Mouse (Mus musculus) limb, embryonic 12.5 days (tissue): ENCODE results near the gene Uqcr11. TPM values are rescaled to one million over a fixed set of nuclear protein-coding genes. Genes with fewer than 3 reads are reported as not detected.

Experiments used
- ATAC-seq: fragments of 200-750 bp; cut with Nextera tagmentation; 2 replicates; pipeline ENCODE4 v1.8.0; 2017; ENCODE audit warnings: low read depth, moderate TSS enrichment; ENCODE audit not compliant: insufficient number of reproducible peaks, insufficient read depth, low FRiP score, low TSS enrichment
- H3K27ac ChIP-seq: fragments of 300-500 bp; sonication (generic); 2 replicates; pipeline ENCODE4 v1.5.1; 2016; ENCODE audit warnings: mild to moderate bottlenecking, moderate library complexity
- H3K27me3 ChIP-seq: fragments of 300-500 bp; sonication (generic); 2 replicates; pipeline ENCODE4 v1.6.1; 2016; ENCODE audit warnings: mild to moderate bottlenecking, moderate library complexity
- H3K36me3 ChIP-seq: fragments of 300-500 bp; sonication (generic); 2 replicates; pipeline ENCODE4 v1.6.1; 2016; ENCODE audit warnings: mild to moderate bottlenecking, moderate library complexity
- H3K4me1 ChIP-seq: fragments of 300-500 bp; sonication (generic); replicated peaks from 2 replicates; pipeline ENCODE4 v1.6.1; 2016
- H3K4me2 ChIP-seq: fragments of 300-500 bp; sonication (generic); 2 replicates; pipeline ENCODE4 v1.6.1; 2016; ENCODE audit warnings: mild to moderate bottlenecking, moderate library complexity
- H3K4me3 ChIP-seq: fragments of 300-500 bp; sonication (generic); replicated peaks from 2 replicates; pipeline ENCODE4 v1.5.1; 2016; ENCODE audit warnings: mild to moderate bottlenecking
- H3K9ac ChIP-seq: fragments of 300-500 bp; sonication (generic); replicated peaks from 2 replicates; pipeline ENCODE4 v1.6.1; 2016; ENCODE audit warnings: mild to moderate bottlenecking, moderate library complexity
- H3K9me3 ChIP-seq: fragments of 300-500 bp; sonication (generic); 2 replicates; pipeline ENCODE4 v1.6.1; 2016; ENCODE audit warnings: mild to moderate bottlenecking, moderate library complexity
- WGBS: fragments of 180-500 bp; shearing (Covaris S2); methylation state at CpG from one replicate; pipeline ENCODE4 v1.1.7; 2016; 5-methylcytosine and 5-hydroxymethylcytosine counted together
- polyA plus RNA-seq: library from polyadenylated mRNA; unstranded; fragments of >200 nt; fragmentation: Nextera tagmentation; extraction: Ambion mirVana; gene quantifications from 2 replicates; pipeline ENCODE4 v1.2.1, GENCODE M21; 2016

Gene Uqcr11
- polyA plus RNA-seq, 1 experiment from 2014 or later: 416 TPM

- H3K9ac ChIP-seq: no peak overlapping the region
- no peak overlapping the region for H3K27ac ChIP-seq
- no peak for ATAC-seq
- no peaks in the 10 kb centered on the region for H3K36me3 ChIP-seq
- 19% methylated on average over 6 of the region's 6 CpGs for WGBS
- H3K4me3 ChIP-seq: no peak overlapping the region
- peaks cover 8% of the 10 kb centered on the region; the same call in 1 of the 2 replicates for H3K4me1 ChIP-seq
- H3K27me3 ChIP-seq: no peaks in the 10 kb centered on the region
- H3K9me3 ChIP-seq: no peaks in the 10 kb centered on the region
- H3K4me2 ChIP-seq: no peak overlapping the region
Measured at GRCm38 (mm10) chr10:80374063-80374462, 32.6 kb downstream of the Uqcr11 start.

- no peak overlapping the region for H3K4me3 ChIP-seq
- no peaks in the 10 kb centered on the region; the same call in 1 of the 2 replicates for H3K27me3 ChIP-seq
- H3K4me2 ChIP-seq: no peak overlapping the region
- no peak overlapping the region for H3K27ac ChIP-seq
- WGBS: 79% methylated on average over 6 of the region's 6 CpGs
- no peak for ATAC-seq
- H3K9ac ChIP-seq: no peak overlapping the region
- H3K9me3 ChIP-seq: no peaks in the 10 kb centered on the region
- H3K4me1 ChIP-seq: peaks cover 8% of the 10 kb centered on the region; the same call in 1 of the 2 replicates
- H3K36me3 ChIP-seq: no peaks in the 10 kb centered on the region
Measured at GRCm38 (mm10) chr10:80372706-80373105, 33.9 kb downstream of the Uqcr11 start.

DNA sequence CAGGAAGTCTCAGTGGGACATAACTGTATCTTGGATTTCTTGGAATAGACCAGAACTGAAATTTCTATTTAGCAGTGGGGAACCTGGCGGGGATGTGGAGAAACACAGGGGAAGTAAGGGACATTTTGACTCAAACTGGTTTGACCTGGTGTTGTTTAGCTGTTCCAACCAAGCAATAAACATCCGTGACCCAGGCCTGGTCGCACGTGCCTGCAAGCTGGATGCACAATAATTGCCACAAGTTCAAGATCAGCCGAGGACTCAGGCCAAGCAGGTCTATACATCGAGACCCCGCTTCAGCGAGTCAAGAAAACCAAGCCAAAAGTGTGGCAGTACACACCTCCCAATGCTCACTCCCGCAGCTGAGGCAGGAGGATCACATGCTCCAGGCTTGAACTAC is 34.6 kb downstream of the Uqcr11 start:
- no peaks in the 10 kb centered on the region; the same call in 1 of the 2 replicates for H3K27me3 ChIP-seq
- H3K36me3 ChIP-seq: no peaks in the 10 kb centered on the region
- H3K9me3 ChIP-seq: no peaks in the 10 kb centered on the region
- H3K4me3 ChIP-seq: peak overlapping the region; percentile 41
- H3K27ac ChIP-seq: peak overlapping the region; percentile 59; the same call in 1 of the 2 replicates
- peak overlapping the region; percentile 48 for H3K4me2 ChIP-seq
- H3K4me1 ChIP-seq: peaks cover 8% of the 10 kb centered on the region; the same call in 1 of the 2 replicates
- no peak for ATAC-seq
- 52% methylated on average over 9 of the region's 9 CpGs for WGBS
- peak overlapping the region; percentile 0; the same call in 1 of the 2 replicates for H3K9ac ChIP-seq

DNA sequence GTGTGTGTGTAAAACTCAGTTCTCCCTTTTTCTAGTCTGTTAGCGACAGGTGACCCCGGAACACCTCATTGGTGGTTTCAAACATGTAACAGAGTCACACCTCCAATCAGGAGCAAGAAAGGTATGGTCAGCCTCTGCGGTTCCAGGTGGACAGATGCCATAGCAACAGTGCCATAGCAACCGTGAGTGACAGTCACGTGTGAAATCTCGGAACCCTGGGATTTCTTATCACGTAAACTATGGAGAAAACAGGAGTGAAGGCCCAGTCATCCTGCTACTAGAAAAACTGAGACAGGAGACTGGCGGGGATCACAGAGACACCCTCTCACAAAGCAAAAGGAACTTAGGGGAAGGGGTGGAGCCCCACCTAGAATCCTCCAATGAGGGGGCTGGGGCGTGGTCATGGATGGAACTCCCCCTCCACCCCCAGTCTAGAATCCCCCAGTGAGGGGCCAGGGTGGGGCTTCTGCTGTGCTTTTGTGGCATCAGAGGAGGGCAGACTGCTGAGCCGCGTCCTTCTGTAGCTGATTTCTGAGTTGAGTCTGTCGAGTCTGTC is 35.1 kb downstream of the Uqcr11 start:
- peak overlapping the region; percentile 59; the same call in 1 of the 2 replicates for H3K27ac ChIP-seq
- ATAC-seq: peak; percentile 85
- H3K4me2 ChIP-seq: peak overlapping the region; percentile 48
- no peaks in the 10 kb centered on the region; the same call in 1 of the 2 replicates for H3K27me3 ChIP-seq
- peak overlapping the region; percentile 41 for H3K4me3 ChIP-seq
- H3K9ac ChIP-seq: peak overlapping the region; percentile 0; the same call in 1 of the 2 replicates
- no peaks in the 10 kb centered on the region for H3K9me3 ChIP-seq
- H3K36me3 ChIP-seq: no peaks in the 10 kb centered on the region
- H3K4me1 ChIP-seq: peaks cover 8% of the 10 kb centered on the region; the same call in 1 of the 2 replicates
- 3% methylated on average over 12 of the region's 12 CpGs for WGBS

GRCm38 (mm10) chr10:80369995-80370747 is 36.5 kb downstream of the Uqcr11 start:
- 80% methylated on average over 21 of the region's 21 CpGs for WGBS
- ATAC-seq: no peak
- H3K9me3 ChIP-seq: no peaks in the 10 kb centered on the region
- H3K4me3 ChIP-seq: no peak overlapping the region
- no peak overlapping the region for H3K27ac ChIP-seq
- H3K4me2 ChIP-seq: no peak overlapping the region
- H3K9ac ChIP-seq: no peak overlapping the region
- peaks cover 8% of the 10 kb centered on the region; the same call in 1 of the 2 replicates for H3K4me1 ChIP-seq
- no peaks in the 10 kb centered on the region for H3K36me3 ChIP-seq
- no peaks in the 10 kb centered on the region; the same call in 1 of the 2 replicates for H3K27me3 ChIP-seq

GRCm38 (mm10) chr10:80368392-80368791 is 38.2 kb downstream of the Uqcr11 start:
- WGBS: 83% methylated on average over 6 of the region's 6 CpGs

DNA sequence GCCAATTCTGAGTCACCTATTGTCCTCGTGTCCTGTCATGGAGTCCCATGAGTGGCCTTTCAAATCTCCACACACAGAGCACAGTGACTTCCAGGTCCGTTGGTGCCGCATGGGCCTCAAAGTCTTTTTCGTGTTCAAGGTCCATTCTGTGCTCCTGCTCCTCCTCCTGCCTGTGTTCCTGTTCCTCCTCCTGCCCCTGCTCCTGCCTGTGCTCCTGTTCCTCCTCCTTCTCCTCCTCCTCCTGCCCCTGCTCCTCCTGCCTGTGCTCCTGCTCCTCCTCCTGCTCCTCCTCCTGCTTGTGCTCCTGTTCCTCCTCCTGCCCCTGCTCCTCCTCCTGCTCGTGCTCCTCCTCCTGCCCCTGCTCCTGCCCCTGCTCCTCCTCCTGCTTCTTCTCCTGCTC is 38.7 kb downstream of the Uqcr11 start:
- H3K27ac ChIP-seq: no peak overlapping the region
- ATAC-seq: no peak
- H3K9me3 ChIP-seq: no peaks in the 10 kb centered on the region
- 70% methylated on average over 5 of the region's 5 CpGs for WGBS
- H3K9ac ChIP-seq: no peak overlapping the region
- H3K4me1 ChIP-seq: peaks cover 8% of the 10 kb centered on the region; the same call in 1 of the 2 replicates
- peaks cover 18% of the 10 kb centered on the region for H3K27me3 ChIP-seq
- H3K36me3 ChIP-seq: no peaks in the 10 kb centered on the region
- H3K4me2 ChIP-seq: no peak overlapping the region
- no peak overlapping the region for H3K4me3 ChIP-seq

More at GRCm38 (mm10) chr10:80368392-80368791, 38.2 kb downstream of the Uqcr11 start:
- Histone ChIP-seq H3K9me3 (no peaks in the 10 kb centered on the region), H3K4me1 (peaks cover 8% of the 10 kb centered on the region; the same call in 1 of the 2 replicates), H3K36me3 (no peaks in the 10 kb centered on the region), H3K4me2 (no peak overlapping the region), H3K9ac (no peak overlapping the region), H3K27ac (no peak overlapping the region), H3K27me3 (peaks cover 16% of the 10 kb centered on the region), H3K4me3 (no peak overlapping the region)
- no peak for ATAC-seq

DNA sequence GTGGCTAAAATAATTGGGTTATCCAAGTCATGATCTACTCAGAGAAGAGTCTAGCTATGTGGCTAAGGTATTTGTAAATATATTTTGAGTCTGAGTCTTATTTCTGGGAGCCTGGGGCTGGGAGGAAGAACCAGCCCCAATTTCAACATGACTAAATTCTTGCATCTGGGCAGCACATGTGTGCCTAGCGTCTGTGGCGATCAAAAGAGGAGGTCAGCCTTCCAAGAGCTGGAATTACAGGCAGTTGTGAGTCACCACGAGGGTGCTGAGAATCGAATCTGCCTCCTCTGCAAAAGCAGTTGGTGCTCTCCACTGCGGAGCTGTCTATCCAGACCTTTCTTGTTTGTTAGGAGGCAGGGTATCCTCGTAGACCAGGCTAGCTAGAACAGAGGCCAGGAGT is 40.9 kb downstream of the Uqcr11 start:
- WGBS: 50% methylated on average over 6 of the region's 6 CpGs
- H3K4me2 ChIP-seq: no peak overlapping the region
- no peak overlapping the region for H3K9ac ChIP-seq
- no peaks in the 10 kb centered on the region for H3K4me1 ChIP-seq
- 0 out of 2 replicates have a peak, but pooled peaks cover 6% of the 10 kb centered on the region for H3K9me3 ChIP-seq
- H3K27ac ChIP-seq: no peak overlapping the region
- no peak overlapping the region for H3K4me3 ChIP-seq
- H3K36me3 ChIP-seq: no peaks in the 10 kb centered on the region
- H3K27me3 ChIP-seq: peaks cover 30% of the 10 kb centered on the region
- ATAC-seq: no peak

GRCm38 (mm10) chr10:80363734-80364133 is 42.9 kb downstream of the Uqcr11 start:
- no peaks in the 10 kb centered on the region for H3K4me1 ChIP-seq
- H3K27me3 ChIP-seq: peaks cover 50% of the 10 kb centered on the region
- 31% methylated on average over 6 of the region's 6 CpGs for WGBS
- no peak for ATAC-seq
- H3K36me3 ChIP-seq: no peaks in the 10 kb centered on the region
- H3K27ac ChIP-seq: no peak overlapping the region
- no peak overlapping the region for H3K4me3 ChIP-seq
- H3K9ac ChIP-seq: no peak overlapping the region
- H3K9me3 ChIP-seq: 0 out of 2 replicates have a peak, but pooled peaks cover 6% of the 10 kb centered on the region
- H3K4me2 ChIP-seq: no peak overlapping the region

DNA sequence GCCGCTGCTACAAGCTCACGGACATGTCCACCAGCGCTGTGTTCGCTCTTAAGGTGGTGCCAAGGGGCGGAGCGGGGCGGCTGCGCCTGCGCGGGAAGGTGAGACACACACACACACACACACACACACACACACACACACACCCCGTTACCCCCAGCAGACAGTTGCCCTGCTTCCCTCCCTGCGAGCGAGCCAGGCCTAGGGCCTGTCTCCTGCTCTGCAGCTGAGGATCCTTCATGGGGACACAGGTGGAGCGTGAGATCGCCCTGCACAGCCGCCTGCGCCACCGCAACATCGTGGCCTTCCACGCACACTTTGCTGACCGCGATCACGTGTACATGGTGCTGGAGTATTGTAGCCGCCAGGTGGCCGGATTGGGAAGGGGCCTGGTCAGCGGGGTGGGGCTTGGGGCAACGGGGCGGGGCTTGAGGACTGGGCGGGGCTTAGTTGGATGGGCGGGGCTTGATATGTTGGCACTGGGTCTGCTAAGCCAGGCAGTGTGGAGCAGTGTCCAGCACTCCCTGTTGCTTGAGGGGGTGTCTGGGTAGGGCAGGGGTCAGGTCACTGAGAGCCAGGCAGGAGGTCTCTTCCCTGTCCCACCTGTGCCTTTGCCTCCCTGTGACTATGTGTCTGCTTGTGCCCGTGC is 48.5 kb downstream of the Uqcr11 start:
- no peak overlapping the region; the same call in 1 of the 2 replicates for H3K9ac ChIP-seq
- ATAC-seq: 0 out of 2 replicates have a peak, but pooled peaks have one; percentile 13
- peak overlapping the region; percentile 32 for H3K4me3 ChIP-seq
- peaks cover 22% of the 10 kb centered on the region for H3K4me1 ChIP-seq
- peaks cover 90% of the 10 kb centered on the region for H3K27me3 ChIP-seq
- H3K4me2 ChIP-seq: peak overlapping the region; percentile 53
- 7% methylated on average over 28 of the region's 31 CpGs for WGBS
- no peaks in the 10 kb centered on the region for H3K36me3 ChIP-seq
- 0 out of 2 replicates have a peak, but pooled peaks cover 6% of the 10 kb centered on the region for H3K9me3 ChIP-seq
- H3K27ac ChIP-seq: no peak overlapping the region

DNA sequence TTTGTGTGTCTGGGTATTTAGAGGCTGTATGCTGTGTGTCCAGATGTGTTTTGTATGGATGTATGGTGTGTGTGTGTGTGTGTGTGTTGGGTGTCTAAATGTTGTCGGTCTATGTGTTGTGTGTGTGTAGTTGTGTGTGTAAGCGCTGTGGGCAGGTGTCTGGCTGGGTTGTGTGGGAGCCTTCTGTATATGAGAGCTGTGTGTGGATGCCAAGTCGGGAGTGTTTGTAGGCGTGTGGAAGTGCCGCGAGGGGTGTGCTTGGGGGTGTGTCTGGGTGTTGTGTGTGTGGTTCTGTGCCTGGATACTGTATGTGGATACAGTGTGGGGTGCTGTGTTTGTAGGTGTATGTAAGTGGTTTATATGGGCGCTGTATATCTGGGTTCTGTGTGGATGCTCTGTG is 49.3 kb downstream of the Uqcr11 start:
- Histone ChIP-seq H3K4me2 (peak overlapping the region; percentile 78), H3K27ac (no peak overlapping the region), H3K4me3 (peak overlapping the region; percentile 46), H3K36me3 (no peaks in the 10 kb centered on the region), H3K9ac (no peak overlapping the region), H3K9me3 (0 out of 2 replicates have a peak, but pooled peaks cover 4% of the 10 kb centered on the region), H3K27me3 (peaks cover 90% of the 10 kb centered on the region), H3K4me1 (peaks cover 22% of the 10 kb centered on the region)
- no peak for ATAC-seq
- WGBS: 37% methylated on average over 7 of the region's 7 CpGs
